Mouse (Mus musculus) small intestine, adult 2 months (tissue): ENCODE results near the gene Nrd1. TPM values are rescaled to one million over a fixed set of nuclear protein-coding genes. Genes with fewer than 3 reads are reported as not detected.

Source experiments
- H3K27ac ChIP-seq: fragments of 200-500 bp; 2 replicates; pipeline ENCODE4 v1.5.1; 2012; ENCODE audit warnings: low read depth, low read length, control low read depth, inconsistent platforms; ENCODE audit not compliant: insufficient read depth
- H3K27me3 ChIP-seq: fragments of 200-500 bp; 2 replicates; pipeline ENCODE4 v1.6.1; 2012; ENCODE audit warnings: mild to moderate bottlenecking, moderate library complexity, low read length, inconsistent platforms; ENCODE audit not compliant: control insufficient read depth, insufficient read depth
- H3K36me3 ChIP-seq: fragments of 200-500 bp; 2 replicates; pipeline ENCODE4 v1.6.1; 2012; ENCODE audit warnings: mild to moderate bottlenecking, low read length, control low read depth, inconsistent platforms; ENCODE audit not compliant: control insufficient read depth, insufficient read depth
- H3K4me1 ChIP-seq: fragments of 200-500 bp; 2 replicates; pipeline ENCODE4 v1.6.1; 2012; ENCODE audit warnings: low read length, inconsistent platforms, mixed read lengths; ENCODE audit not compliant: control insufficient read depth, insufficient read depth, insufficient read length
- H3K4me3 ChIP-seq: fragments of 200-500 bp; 2 replicates; pipeline ENCODE4 v1.5.1; 2012; ENCODE audit warnings: low read depth, mild to moderate bottlenecking, control low read depth, inconsistent platforms, low read length, moderate library complexity
- CTCF ChIP-seq: fragments of 200-500 bp; IDR thresholded peaks from 2 replicates; pipeline ENCODE4 v1.5.1; 2012; ENCODE audit warnings: low read depth, mild to moderate bottlenecking, control low read depth, inconsistent platforms, low read length, moderate library complexity, mixed read lengths; ENCODE audit not compliant: insufficient replicate concordance, insufficient read length; ENCODE audit errors: extremely low read depth
- POLR2A ChIP-seq: fragments of 200-500 bp; IDR thresholded peaks from 2 replicates; pipeline ENCODE4 v1.6.1; 2012; ENCODE audit warnings: low read depth, mild to moderate bottlenecking, control low read depth, inconsistent platforms, low read length, moderate library complexity
- WGBS: fragments of 180-500 bp; shearing (Covaris S2); methylation state at CpG from one replicate; pipeline ENCODE4 v1.1.7; 2018; 5-methylcytosine and 5-hydroxymethylcytosine counted together
- polyA plus RNA-seq: library from polyadenylated mRNA; depleted of rRNA; stranded (reverse); fragments of >200 nt; gene quantifications from 2 replicates; pipeline ENCODE4 v1.2.3, GENCODE M21; 2012

Nrd1 gene
- polyA plus RNA-seq, 1 experiment, result 9.1 TPM

GRCm38 (mm10) chr4:109025061-109025460 is 24.6 kb downstream of the Nrd1 start:
- H3K4me3 ChIP-seq, result no peak overlapping the region
- H3K36me3 ChIP-seq, result peaks cover 23% of the 10 kb centered on the region
- H3K27ac ChIP-seq, result no peak overlapping the region
- 71% methylated on average over 3 of the region's 3 CpGs for WGBS
- H3K27me3 ChIP-seq, result no peaks in the 10 kb centered on the region
- no peak for TF ChIP-seq CTCF
- no peak for TF ChIP-seq POLR2A
- 0 out of 2 replicates have a peak, but pooled peaks cover 2% of the 10 kb centered on the region for H3K4me1 ChIP-seq

GRCm38 (mm10) chr4:109026543-109026942 is 26.1 kb downstream of the Nrd1 start:
- Histone ChIP-seq H3K4me1 (0 out of 2 replicates have a peak, but pooled peaks cover 2% of the 10 kb centered on the region), H3K27me3 (no peaks in the 10 kb centered on the region), H3K4me3 (no peak overlapping the region), H3K36me3 (peaks cover 23% of the 10 kb centered on the region), H3K27ac (no peak overlapping the region)
- TF ChIP-seq CTCF (no peak), POLR2A (no peak)
- WGBS, result 89% methylated on average over 3 of the region's 3 CpGs

GRCm38 (mm10) chr4:109029857-109030256 is 29.4 kb downstream of the Nrd1 start:
- Histone ChIP-seq H3K4me3 (no peak overlapping the region), H3K36me3 (peaks cover 28% of the 10 kb centered on the region), H3K27ac (no peak overlapping the region), H3K27me3 (no peaks in the 10 kb centered on the region), H3K4me1 (0 out of 2 replicates have a peak, but pooled peaks cover 2% of the 10 kb centered on the region)
- 88% methylated on average over 2 of the region's 2 CpGs for WGBS
- TF ChIP-seq CTCF, result no peak
- TF ChIP-seq POLR2A, result no peak

- Histone ChIP-seq H3K4me3 (no peak overlapping the region), H3K27me3 (no peaks in the 10 kb centered on the region), H3K36me3 (peaks cover 25% of the 10 kb centered on the region), H3K4me1 (no peaks in the 10 kb centered on the region), H3K27ac (no peak overlapping the region)
- 96% methylated on average over 2 of the region's 2 CpGs for WGBS
- TF ChIP-seq CTCF (no peak), POLR2A (no peak)
Measured at GRCm38 (mm10) chr4:109030266-109030665, 29.8 kb downstream of the Nrd1 start.

- Histone ChIP-seq H3K27ac (no peak overlapping the region), H3K36me3 (peaks cover 40% of the 10 kb centered on the region), H3K27me3 (no peaks in the 10 kb centered on the region), H3K4me1 (no peaks in the 10 kb centered on the region), H3K4me3 (no peak overlapping the region)
- TF ChIP-seq POLR2A (no peak), CTCF (peak; percentile 57; the same call in 1 of the 2 replicates)
Measured at GRCm38 (mm10) chr4:109036327-109036726, 35.9 kb downstream of the Nrd1 start.

- H3K27ac ChIP-seq, result no peak overlapping the region
- H3K36me3 ChIP-seq, result peaks cover 61% of the 10 kb centered on the region
- TF ChIP-seq POLR2A, result no peak
- TF ChIP-seq CTCF, result no peak
- no peak overlapping the region for H3K4me3 ChIP-seq
- 72% methylated on average over 4 of the region's 4 CpGs for WGBS
- H3K27me3 ChIP-seq, result no peaks in the 10 kb centered on the region
- H3K4me1 ChIP-seq, result no peaks in the 10 kb centered on the region
Measured at GRCm38 (mm10) chr4:109042739-109043138, 42.3 kb downstream of the Nrd1 start.

- no peak overlapping the region for H3K27ac ChIP-seq
Measured at GRCm38 (mm10) chr4:109043294-109043693, 42.8 kb downstream of the Nrd1 start.

More at GRCm38 (mm10) chr4:109043294-109043693, 42.8 kb downstream of the Nrd1 start:
- WGBS, result 72% methylated on average over 5 of the region's 5 CpGs
- Histone ChIP-seq H3K4me3 (no peak overlapping the region), H3K4me1 (no peaks in the 10 kb centered on the region), H3K27me3 (no peaks in the 10 kb centered on the region), H3K36me3 (peaks cover 64% of the 10 kb centered on the region)
- TF ChIP-seq CTCF, result no peak
- no peak for TF ChIP-seq POLR2A
